Mouse (Mus musculus): ENCODE data around the gene Gde1.

The Gde1 gene

DNA sequence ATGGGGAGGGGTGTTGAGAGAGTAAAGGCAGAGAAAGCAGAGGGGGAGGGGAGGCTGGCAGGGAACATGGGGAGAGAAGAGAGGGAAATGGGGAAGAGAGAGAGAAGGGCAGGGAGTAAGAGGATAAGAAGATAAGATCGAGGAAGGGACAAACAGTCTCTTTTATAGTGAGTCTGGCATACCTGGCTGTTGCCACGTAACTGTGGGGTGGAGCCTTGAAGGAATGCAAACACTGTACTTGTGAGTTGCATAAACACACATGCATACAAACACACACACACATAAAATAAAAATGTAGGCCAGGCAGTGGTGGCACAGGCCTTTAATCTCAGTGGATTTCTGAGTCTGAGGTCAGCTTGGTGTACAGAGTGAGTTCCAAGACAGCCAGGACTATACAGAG lies 1.6 kb upstream of the Gde1 start:
- intact Hi-C loops (cut with DNase I) = no loop called here

DNA sequence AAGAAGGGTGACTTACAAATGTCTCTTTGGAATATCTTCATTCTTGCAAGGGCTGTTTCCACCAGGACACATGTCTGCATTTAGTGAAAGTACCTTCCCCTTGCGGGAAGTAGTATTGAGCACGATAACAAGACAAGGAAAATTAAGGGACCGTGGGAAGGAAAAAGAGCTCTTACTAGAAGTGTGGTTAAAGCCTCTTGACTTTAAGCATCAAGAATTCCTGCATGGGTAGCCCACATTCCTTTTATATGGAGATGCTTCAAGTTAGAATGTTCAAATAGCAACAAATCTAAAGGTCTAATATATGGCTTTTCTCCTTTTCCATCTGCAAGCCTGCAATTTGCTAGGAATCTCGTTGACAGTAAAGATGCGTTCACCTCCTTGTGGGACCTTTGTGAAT lies 910 bp upstream of the Gde1 start:
- intact Hi-C loops (cut with DNase I) = no loop called here

DNA sequence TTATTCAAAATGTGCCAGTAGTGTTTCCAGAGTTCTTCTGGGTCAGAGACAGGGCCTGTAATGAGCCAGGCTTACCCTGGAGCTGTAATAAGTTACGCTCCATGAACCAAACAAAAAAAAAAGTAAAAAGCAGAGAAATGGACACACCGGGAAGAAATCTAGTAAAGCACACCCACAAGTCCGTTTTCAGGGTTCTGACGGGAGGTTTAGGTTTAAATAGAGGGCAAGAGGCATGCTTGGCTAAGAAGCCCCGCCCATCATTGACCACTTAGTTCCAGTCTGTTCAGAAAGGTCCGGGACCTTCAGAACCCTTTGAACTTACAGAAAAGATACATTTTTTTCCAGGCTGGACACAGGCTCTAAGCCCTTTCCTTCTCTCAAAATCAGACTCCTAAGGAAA lies 473 bp upstream of the Gde1 start:
- intact Hi-C loops (cut with DNase I) = no loop called here

DNA sequence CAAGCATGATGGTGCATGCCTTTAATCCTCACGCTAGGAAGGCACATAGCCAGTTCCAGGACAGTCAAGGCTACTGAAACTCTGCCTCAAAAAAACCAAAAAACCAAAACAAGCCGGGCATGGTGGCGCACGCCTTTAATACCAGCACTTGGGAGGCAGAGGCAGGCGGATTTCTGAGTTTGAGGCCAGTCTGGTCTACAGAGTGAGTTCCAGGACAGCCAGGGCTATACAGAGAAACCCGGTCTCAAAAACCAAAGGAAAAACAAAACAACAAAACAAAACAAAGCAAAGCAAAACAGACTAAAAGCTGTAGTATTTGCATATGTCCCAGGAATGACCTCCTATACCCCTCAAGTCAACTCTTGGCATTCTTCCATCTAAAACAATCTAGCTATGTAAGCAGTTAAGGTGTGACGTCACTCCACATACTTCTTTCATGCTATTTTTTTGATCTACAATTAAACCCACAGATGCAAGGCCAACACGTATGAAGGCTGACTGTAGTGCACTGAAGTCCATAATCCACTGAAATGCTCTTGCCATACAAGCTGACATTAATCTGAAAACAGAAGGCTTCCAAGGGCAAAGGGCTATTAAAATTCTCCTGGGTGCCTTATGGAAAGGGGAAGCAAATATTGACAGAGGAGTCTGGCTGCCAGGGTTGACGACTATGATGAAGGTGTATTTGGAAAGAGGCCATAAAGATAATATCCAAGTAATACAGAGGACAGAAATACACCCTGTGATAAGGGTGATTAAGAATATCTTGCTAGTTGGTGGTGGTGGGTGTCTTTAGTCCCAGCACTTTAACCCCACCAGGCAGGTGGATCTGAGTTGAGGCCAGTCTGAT lies 1.4 kb downstream of the Gde1 start:
- intact Hi-C loops (cut with DNase I) = no loop called here

DNA sequence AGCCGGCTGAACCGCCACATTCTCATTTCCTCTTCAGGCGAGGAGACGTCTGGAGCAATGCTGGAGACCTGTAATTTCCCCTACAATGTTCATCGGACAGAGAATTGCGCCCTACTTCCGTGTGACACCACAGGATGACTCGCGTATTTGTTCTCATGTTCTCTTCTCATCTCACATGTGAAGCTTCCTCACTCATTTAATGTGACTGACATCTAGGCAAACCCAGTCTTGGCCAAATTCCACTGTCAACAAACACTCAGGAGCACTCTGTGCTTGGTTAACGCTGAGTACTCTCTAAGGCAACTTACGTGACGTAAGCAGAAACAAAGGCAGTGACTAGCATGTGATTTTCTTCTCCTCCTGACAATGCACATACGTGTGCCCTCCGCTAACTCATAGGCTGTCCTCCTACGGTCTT lies 2.4 kb downstream of the Gde1 start:
- intact Hi-C loops (cut with DNase I) = no loop called here

DNA sequence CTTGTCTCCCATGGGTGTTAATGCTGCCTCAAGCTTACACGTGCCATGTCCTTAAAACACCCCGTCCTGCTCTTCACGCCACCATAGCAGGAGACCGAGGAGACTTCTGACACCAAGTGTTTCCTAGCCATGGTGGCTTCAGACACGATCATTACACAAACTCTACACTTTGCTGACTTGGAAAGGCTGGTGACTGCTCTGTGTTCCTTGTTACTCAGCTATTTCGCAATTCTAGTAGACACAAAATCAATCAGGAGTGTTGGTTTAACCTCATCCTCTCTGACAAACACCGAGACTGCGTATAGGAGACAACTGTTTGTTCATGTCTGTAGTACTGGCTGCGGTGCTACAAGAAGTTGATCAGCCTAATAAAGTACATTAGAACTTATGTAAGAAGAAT lies 6.7 kb downstream of the Gde1 start:
- intact Hi-C loops (cut with DNase I) = no loop called here

DNA sequence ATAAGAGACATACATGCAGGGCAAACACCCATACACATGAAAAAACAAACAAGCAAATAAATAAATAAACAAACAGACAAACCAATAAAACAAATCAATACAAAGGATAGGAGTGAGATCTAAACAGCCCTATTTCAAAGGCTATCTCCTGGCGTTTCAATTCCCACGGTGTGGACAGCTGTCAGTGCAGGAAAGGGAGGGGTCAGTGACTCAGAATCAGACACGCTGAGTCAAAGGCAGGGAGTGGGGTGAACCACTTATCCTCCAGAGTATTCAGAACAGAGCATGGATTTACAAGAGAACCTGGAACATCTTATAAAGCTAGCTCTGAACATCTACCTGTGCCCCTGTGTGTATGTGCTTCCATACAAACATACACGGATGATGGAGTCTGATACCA lies 8.4 kb downstream of the Gde1 start:
- intact Hi-C loops (cut with DNase I) = no loop called here

DNA sequence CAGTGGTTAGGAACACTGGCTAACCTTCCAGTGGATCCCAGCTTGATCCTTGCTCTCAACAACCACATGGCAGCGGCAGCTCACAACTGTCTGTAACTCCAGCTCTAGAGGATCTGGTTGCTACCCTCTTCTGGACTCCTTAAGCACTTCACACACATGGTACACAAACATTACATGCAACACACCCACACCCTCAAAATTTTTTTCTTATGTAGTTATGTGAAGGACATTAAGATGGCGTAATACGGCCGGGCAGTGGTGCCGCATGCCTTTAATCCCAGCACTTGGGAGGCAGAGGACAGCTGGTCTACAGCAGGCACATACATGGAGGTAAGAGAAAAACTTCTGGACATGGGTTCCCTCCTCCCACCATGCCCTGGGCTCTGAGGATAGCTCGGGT lies 9.4 kb downstream of the Gde1 start:
- intact Hi-C loops (cut with DNase I) = no loop called here

DNA sequence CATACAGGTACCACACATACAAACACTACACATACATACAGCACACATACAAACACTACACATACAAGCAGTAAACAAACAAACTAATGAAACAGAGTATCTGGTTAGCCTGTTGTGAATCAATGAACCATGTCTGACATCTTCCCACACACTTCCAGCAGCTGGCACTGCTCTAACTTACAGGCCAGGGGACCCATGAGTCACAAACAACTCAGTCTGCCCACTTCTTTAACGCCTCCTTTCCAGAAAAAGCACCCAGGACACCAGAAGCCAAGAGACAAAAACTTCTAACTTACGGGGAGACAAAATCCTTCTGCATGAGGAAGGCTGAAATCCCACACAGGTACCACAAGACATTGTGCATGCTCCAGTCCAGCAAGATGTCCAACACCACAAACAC lies 14.3 kb downstream of the Gde1 start:
- intact Hi-C loops (cut with DNase I) = loop anchor here (2.0 kb wide), 1 partner anchor 96 kb away; no protein-coding TSS in a partner anchor

DNA sequence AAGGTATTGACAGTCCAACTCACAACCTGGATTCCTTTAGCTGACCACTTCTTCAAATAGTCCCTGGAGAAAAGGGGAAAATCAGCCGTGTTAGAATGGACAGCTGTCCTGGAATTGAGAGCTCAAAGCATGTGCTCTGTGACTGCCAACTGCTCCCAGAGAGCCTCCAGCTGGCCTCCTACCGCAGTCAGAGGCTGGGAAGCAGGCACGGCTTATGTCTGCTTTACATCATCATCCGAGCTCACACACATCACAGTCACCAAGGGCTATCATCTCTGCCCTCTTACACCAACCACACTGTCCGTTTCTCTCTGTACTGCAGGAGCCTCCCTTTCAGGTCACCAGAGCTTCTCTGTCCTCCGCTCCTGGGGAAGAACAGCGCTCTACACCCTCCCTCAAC lies 16.5 kb downstream of the Gde1 start:
- intact Hi-C loops (cut with DNase I) = no loop called here

DNA sequence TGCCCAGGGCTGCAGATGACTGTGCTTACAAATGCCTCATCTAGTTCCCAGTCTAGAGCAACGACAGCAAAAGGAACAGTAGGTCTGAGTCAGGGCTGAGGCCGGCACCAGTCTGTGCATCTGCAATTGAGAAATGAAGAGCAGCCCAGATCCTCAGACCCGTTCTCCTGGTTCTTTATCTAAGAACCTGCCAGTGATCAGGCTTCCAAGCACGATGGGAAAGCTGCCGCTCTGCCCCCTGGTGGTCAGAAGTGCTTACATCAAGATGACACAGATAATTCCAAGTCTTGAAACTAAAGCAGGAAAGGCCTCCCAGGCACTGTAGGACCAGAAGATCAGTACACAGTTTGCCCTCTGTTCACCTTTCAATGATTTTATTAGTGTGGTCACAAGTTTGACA lies 17.4 kb downstream of the Gde1 start:
- intact Hi-C loops (cut with DNase I) = no loop called here

DNA sequence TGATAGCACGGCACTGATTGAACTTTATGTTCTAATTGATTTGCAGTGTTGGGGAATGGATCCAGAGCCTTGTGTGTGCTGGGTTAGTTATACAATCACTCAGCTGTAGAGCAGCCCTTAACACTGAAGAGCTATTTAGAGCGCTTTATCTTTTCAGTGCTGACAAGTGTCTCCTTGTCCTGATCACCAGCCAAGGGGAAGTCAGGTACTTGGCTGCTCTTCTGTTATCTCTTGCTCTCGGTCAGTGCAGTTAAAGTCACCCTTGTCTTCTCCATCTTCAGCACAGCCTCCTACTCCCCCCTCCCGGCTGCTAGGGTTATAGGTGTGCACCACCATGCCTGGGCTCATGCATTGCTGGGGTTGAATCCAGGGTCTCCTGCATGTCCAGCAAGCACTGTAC lies 28.8 kb downstream of the Gde1 start:
- intact Hi-C loops (cut with DNase I) = no loop called here

DNA sequence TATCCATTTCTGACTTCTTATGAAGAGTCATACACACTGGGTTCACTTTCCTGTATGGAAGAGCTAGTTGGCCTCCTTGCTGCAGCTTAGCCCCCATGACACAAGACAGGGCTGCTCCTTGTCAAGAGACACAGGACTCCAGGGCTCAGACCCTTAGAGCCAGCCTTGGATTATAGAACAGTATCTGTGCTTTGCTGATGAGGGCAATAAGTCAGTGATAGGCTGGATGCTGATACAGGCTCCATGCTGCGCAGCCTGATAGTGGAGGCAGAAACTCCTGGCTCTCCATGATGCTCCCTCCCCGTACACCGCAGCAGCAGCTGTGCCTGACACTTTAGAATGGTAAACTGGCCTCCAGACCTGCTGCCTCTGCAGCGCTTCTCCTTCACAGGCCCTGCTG lies 35.4 kb downstream of the Gde1 start:
- intact Hi-C loops (cut with DNase I) = no loop called here

DNA sequence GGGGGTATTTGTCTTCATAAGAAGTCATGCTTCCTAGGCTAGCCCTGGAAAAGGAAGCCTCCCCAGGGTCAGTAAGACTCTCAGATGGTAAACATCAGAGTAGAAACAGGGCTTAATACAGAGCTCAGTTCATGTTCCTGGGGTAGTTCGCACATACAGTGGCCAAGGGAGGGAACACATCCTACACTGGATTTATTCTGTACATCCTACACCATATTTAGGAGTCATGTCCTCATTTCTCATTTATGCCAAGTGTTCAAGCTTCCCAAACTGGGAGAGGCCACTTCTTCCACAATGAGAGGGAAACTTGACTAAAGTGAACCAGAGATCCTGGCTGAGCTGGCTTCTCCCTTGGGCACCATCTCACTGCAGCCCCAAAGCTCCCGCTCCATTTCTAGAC lies 37.8 kb downstream of the Gde1 start:
- intact Hi-C loops (cut with DNase I) = no loop called here

DNA sequence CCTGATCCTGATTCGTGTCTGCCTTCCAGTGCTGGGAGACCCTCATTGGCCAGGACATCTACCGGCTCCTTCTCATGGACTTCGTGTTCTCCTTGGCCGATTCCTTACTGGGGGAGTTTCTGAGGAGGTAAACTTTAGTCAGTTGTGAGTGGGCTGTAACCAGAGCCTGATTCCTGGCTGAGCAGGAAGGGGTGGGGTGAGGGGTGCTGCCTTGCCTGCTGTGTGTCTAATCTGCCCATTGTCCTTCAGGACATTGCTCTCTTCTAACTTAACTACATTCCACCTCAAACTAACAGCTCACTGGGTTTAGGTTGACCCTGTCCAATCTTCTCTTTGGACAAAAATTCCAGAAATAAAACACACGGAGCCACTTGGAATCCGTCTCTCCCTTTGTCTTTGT lies 48.8 kb downstream of the Gde1 start:
- intact Hi-C loops (cut with DNase I) = no loop called here

DNA sequence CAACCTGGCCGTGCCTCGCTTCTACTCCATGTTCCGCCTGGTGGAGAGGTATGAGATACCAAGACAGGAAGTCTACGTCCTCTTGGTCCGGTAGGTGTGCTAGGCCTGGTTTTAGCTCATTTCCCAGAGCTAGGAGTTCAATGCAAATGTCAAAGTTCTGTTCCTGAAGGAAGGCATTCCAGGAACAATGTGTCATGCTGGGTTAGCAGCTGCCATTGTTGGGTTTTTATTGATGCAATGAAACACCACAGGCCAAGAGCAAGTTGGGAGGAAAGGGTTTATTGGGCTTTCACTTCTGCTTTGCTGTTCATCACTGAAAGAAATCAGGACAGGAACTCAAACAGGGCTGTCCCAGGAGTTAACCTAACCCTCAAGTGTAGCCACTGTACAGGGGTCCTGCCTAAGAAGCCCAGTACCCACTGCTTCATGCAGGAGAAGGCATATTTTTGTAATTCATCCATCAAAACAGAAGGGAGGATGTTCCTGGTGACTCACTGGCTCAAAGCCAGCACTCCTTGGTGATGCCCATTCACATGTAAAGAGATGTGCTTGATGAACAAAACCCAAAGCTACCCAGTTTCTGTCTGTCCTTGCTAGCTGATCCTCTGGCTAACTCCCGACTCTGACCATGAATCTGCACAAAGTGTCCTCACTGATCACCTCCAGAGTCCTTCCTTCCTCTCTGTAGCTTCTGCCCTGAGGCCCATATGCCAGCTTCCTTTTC lies 52.8 kb downstream of the Gde1 start:
- intact Hi-C loops (cut with DNase I) = no loop called here

DNA sequence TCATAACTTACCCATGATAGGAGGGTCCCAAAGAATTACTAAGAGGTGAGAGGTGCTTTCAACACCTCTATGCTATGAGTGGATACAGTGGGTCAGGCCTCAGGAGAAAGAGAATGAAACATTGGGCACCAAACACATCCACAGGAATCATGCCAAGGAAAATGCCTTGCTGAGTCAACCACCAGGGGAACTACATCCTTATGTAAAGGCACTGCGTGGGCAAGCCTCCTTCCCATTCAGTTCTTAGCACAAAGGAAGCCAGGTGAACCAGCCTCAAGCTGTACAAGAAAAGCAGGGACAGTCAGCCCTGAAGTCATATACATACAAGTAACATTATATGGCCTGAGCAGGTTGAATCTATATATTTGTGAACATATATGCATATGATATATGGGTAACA lies 54.7 kb downstream of the Gde1 start:
- intact Hi-C loops (cut with DNase I) = no loop called here

DNA sequence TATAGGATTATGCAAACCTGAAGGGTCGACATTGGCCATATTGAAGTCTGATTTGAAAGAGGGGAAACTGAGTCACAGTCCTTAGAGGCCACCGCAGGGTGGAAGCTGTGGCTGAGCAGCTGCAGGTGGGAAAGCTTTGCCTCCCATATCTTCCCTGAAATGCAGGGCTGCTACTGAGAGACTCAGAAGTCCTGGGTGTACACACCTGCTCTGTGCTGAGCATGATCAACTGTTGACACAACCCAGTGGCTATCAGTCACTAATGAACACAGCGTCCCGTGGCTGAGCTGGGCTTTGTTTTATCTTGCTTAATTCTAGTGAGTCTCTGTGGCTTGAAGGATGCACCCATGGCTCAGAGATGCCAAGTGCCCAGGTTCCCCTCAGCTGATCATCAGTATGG lies 55.5 kb downstream of the Gde1 start:
- intact Hi-C loops (cut with DNase I) = no loop called here

DNA sequence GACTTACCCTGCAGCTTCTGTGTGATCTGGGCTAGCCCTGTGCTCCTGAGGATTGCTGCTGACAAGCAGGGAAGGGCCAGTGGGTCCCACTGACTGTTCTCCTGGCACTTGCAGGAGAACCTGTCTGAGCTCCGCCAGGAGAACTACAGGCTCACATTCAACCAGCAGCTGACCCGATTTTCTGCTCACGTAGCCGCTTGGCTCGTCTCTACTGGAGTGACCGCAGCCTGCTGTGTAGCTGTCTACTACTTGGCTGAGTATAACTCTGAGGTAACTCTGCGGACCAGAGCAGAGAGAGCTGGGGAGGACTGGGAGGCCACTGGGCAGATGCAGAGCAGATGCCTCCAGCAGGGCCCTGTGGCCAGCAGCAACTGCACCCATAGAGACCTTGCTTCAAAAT lies 56.2 kb downstream of the Gde1 start:
- intact Hi-C loops (cut with DNase I) = no loop called here

DNA sequence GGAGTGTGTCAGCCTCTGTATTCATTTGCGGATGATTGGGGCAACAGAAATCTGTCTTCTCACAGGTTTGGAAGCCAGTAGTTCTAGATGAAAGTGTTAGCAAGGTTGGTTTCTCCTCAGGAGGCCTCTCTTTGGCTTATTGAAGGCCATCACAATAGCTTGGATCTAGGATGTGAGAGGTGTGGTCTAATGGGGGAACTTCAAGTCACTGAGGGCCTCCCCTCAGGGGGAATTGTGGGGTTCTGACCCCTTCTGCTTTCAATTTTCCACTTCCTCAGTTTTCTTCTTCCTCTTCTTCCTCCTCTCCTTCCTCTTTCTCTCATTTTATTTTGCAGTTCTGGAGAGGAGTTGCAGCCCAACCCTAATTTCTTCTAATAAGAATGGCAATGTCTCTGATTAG lies 59.3 kb downstream of the Gde1 start:
- intact Hi-C loops (cut with DNase I) = no loop called here
